1 mouse cellular context compared by ENCODE assay signal in the genomic region with DNA sequence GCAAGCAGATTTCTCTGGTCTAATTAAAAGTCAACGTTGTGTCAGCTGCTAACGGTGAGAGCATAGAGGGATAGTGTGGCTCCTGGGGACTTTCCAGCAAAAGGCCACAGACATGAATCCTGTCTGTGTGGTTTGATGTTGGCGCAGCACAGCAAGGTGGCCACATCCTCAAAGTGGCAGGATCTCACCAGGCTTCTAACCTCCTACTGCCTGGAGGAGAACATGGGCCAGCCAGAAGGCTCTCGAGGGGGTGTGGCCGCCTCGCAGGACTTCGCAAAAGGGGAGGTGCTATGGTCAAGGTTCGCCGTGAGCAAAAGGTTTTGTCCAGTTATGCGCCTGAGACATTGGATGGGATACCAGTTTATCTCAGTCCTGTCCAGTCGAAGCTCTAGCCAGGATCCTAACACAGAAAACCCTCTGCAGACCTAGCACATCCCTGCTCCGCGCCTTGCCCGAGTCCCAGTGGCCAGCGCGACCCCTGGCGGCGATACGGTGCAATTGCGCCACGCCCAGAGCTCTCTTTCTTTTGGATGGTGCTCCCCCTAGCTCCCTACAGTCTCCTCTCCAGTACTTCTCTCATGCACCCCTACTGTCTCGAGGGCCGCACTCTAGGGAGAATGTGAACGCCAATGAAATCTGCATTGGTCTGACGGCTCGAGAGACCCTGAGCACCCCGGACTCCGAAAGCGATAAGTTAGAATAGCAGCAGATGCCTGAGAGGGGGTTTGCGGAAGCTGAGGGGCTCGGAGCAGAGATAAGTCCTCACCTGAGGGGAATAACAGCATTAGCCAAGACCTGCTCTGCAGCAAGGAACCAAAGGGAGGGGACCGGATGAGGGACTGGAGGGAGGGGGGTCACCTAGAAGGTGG.
TF ChIP-seq lines count a peak whose summit lies in the region.

No protein-coding gene starts in this region.

TF ChIP-seq in myocyte, 11 proteins besides CTCF, POLR2A, EP300 and RAD21:
- TF ChIP-seq SRF (IDR thresholded peaks at IDR 0.05; ENCODE audit: control insufficient read depth, insufficient read length, low read depth) (no peak), MYOD1 (IDR thresholded peaks at IDR 0.05; ENCODE audit: control insufficient read depth in 1 of 3, insufficient read length in 2 of 3, low read depth in 2 of 3) (no peak), E2F4 (IDR thresholded peaks at IDR 0.05; ENCODE audit: insufficient read depth) (no peak), TCF12 (IDR thresholded peaks at IDR 0.05; ENCODE audit: insufficient read depth, poor library complexity, severe bottlenecking) (no peak), TCF3 (IDR thresholded peaks at IDR 0.05; ENCODE audit: insufficient read length, low read depth) (no peak), MYOG (IDR thresholded peaks at IDR 0.05; ENCODE audit: control insufficient read depth in 1 of 3, insufficient read depth in 1 of 3, insufficient read length in 2 of 3, low read depth in 2 of 3) (no peak), USF1 (IDR thresholded peaks at IDR 0.05; ENCODE audit: low read depth) (no peak), REST (IDR thresholded peaks at IDR 0.05; ENCODE audit: insufficient read depth, insufficient read length) (no peak), CEBPB (IDR thresholded peaks at IDR 0.05; ENCODE audit: insufficient read depth, poor library complexity, severe bottlenecking) (no peak), MAX (IDR thresholded peaks at IDR 0.05; ENCODE audit: low read depth) (no peak), POLR2AphosphoS2 (IDR thresholded peaks at IDR 0.05; ENCODE audit: insufficient read length, low read depth) (no peak)
TF ChIP-seq in myocyte: peak in this region for 0.
